Mouse (Mus musculus) CD8-positive naive resting alpha-beta T cell, adult 2 months (primary cell): ENCODE measurements around the gene Ubac1.

Source experiments
- DNase-seq, 2 experiments: peaks; one replicate each; pipeline ENCODE4 v3.0.0; 2022; ENCODE audit warnings: low read depth in 2 of 2, low spot score in 2 of 2

Ubac1 gene

DNA sequence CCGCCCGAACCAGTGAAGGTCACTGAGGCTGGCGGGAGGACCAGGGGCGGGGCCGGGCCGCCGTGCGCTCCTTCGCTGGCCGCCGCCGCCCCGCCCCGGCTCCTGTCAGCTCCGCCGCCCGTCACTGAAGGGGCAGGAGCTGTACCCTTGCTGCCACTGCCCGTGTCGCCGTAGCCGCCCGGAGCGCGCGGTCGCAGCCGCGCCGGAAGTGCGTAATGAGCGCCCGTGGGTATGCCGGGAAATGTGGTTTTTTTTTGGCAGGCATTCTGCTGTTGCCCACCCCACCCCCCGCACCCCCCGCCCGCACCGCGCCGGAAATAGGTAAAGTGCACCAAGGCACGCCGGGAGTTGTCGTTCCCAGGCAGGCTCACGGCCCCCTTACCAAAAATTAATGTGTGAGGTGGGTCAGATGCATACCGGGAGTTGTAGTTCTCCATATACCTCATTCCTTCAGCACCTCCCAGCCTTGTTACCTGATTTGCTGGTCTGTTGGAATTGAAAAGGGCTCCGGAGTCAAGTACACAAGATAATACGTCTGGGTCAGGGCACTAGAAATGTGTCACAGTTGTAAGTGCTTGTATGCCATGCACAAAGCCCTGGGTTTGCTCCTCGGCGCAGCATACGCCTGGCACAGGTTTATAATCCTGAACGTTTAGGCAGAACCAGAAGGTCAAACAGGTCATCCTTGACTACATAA is at the start of gene Ubac1:
Gene Ubac1 (minus strand): TSS at position 187 of the 697 bp plus-strand sequence.
- DNase-seq: peak; percentile 78 to 83

DNA sequence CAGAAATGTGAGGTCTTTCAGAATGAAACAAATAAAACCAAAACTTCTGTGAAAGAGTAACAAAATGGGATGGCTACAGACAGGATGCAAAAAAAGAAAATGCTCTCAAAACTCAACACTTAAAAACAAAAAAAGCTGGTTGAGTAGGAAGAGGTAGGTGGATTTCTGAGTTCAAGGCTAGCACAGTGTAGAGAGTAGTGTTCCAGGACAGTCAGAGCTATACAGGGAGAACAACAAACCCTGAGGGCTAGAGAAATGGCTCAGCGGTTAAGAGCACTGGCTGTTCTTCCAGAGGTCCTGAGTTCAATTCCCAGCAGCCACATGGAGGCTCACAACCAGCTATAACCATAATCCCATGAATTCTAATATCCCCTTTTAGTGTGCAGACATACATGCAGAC is 47.0 kb upstream of the Ubac1 start:
- DNase-seq: no peak

DNA sequence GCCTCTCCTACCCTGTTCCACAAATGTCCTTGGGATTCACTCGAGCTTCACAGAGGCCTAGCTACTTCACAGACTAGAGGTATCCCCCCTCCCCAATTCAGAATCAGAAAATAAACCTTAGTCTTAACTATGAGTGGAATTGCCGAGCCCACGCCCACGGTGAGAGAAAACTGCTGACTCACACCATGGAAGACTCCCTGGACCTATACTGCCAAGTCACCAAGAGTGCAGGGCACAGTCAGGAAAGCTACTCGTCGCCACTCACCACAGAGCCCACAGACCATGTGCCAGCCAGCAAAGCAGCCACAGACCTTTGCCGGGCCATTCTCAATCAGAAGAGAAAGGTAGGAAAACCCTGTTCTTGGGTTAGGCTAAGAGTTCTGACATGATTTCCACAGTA is 46.6 kb upstream of the Ubac1 start:
- DNase-seq: no peak

DNA sequence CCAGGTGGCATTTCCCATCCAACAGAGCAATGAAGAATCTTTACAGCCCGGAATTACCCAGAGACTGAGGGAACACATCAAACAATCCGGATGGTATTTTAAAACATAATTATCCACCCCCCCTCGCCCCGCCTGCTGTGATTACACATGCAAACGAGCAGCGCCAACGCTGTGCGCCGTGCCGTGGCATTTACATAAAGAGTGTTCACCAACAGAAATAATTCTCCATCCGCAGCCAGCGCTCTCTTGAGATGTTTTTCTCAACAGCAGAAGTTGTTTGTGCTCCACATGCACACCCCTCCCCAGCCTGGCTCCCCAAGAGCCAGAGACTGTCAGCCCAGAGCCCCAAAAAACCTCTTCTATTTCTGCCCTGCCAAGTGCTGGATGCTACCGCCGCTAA is 45.0 kb upstream of the Ubac1 start:
- no peak for DNase-seq

DNA sequence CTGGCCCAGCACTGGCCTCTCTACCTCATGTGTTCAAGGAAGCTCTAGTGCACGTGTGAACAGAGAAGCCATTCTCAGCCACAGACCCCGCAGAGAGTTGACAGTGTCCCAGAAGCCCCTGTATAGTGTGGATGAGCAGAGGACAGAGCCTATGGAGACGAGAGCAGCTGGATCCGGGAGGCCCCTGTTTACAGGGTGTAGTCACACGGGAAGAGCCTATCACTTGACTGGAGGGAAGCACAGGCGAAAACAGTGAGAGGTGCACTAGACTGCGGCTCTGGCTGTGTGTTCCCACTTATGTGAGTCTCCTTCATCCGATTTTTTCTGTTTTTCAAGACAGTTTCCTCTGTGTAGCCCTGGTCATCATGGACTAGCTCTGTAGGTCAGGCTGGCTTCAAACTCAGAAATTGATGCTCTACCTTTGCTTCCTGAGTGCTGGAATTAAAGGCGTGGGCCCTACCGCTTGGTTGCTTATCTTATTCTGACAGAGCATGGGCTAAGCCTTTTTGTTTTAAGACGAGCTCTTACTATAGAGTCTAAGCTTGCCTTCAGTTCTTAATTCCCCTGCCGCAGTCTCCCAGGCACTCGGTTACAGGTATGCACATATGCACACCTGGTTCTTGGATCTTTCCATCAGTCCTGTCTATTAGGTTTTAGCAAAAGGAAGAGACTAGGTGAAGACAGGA is 41.3 kb upstream of the Ubac1 start:
- no peak for DNase-seq

DNA sequence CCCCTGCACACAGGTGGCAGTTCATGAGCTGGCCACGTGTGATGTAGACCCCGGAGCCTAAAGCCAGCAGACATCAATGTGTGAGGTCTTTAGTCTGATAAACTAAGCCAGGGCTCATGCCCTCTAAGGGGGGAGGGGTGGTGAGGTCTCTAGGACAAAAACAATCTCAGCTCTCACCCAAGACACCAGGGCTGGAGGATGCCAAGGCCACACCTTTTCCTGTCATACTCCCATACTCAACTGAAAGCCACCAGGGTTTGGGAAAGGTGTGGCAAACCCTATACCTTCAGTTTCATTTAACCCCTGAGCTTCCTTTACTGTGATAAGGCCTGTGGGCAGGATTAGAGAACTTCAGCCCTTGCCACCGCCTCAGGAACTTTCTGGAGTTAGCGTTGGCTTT is 40.7 kb upstream of the Ubac1 start:
- DNase-seq: no peak

DNA sequence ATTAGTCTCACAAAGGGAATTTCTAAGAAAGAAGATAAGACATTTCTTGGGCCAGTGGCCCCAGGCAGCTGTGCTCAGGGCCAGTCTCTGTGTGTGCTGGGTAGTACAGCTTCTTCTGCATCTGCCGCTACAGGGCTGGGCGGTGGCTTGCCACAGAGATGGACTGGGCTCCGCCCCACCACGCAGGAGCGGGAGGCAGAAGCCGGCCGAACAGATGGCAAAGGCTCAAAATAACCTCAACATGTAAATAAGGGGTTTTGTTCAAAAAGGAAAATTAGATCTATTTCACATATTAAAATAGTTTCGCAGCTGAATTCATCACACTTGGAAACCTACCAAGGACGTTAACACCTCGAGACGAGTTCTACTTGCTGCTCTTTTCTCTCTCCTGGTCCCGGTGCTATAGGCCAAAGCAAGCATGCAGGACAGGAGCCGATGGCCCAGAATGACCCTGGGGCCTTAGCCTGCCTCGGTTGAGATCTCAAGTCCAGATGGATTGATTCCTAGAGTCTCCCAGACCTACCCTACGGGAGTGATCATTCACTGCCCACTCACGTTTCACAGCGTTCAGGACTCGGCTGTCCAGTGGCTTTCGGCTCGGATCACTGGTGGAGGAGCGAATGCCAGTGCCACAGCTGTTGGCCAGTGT is 39.6 kb upstream of the Ubac1 start:
- DNase-seq: no peak

DNA sequence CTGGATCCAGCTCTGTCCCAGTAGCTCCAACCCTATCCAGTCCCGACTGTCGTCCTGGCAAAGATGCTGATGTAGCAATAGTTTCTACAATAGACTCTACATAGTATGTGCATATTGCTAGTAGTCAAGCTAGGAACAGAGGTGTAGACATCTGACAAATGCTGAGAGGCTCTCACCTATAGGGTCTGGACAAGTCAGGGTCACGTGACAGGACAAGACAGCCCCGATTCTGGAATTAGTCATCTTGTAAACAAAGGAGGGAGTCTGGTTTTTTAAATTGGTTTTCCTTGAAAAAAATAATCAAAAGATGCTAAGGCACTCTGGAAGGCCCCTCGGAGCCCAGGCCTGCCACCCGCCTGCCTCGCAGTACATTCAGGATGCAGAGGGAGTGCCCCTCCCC is 35.5 kb upstream of the Ubac1 start:
- DNase-seq: no peak

DNA sequence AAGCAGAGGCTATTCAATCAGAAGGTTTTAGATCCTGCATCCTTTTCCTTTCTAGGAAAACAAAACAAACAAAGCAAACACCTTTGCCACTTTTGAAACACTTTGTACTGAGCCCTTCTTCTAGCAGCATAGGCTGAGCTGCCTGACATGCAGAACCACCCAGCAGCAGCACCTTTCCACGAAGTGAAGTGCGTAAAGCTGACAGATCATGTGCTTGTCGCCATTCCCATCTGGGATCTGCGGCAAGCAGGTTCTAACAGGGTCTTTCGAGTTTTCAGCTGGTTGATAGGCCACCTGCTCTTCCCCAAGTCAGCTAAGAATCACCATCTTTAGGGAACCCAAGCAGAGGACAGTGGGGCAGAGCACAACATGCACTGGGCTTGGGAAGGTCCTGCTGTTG is 34.7 kb upstream of the Ubac1 start:
- DNase-seq: no peak

DNA sequence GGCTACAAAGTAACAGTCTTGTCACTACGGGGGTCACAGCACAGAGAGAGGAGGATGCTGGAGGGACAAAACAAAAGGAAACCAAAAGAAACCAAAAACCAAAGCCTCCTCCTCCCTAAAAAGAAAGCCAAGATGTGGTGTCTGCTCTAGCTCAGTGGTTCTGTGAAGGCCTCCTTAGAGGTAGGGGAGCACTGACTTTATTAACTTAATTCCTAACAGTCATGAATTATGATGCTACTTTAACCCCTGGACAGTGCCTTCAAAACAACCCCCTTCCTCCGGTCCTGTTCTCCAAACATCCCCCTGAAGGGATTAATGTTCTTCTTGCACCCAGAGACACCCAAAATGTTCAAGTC is 34.2 kb upstream of the Ubac1 start:
- DNase-seq: peak in 1 of 2 experiments; percentile 6

DNA sequence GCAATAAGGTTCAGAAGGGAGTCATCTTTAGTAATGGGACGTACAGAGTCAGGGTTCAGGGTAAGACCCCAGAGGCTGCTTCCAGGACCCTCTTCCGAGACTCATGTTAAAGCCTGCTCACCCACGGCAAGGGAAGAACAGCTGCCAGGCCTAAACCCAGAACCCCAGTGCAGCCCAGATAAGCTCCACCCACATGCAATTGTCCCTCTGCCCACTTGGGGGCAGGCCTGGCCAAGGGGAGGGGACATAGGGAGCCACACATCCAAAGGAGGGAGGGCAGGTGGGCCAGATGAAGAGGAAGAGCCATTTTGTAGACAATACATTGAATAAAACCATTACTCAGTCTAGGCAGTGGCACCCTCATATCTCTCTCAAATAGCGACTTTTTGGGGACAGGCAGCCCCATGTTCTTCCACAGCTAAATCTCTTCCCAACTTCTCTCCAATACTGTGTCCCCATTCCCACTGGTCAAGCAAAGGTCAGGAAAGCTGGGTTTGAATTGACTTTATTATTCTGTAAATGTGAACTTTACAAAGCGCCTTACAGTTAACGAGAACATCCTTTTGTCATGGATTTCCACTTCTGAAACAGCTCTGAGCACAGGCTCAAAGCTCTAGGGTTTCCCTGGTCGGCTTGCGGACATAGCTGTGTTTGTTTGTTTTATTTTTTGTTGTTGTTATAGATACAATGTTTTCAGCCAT is 33.6 kb upstream of the Ubac1 start:
- peak; percentile 52 to 64 for DNase-seq

DNA sequence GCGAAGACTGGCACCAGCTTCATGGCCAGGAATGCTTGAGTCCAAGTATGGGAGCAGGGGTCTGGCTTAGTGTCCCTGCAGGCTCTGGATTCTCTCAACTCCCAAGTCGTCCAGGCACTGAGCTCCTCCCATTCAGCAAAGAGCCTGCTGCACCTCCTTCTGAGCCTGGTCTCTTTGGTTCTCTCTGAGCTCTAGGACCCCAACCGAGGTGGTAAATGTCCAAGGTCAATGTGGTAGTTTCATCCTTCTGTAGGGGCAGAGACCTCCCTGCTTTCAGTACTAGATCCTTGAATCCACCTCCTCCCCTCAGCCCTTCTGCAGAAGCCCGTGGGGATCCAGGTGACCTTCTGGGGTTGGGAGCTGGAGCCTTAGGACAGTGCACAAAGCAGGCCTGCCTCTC is 31.3 kb upstream of the Ubac1 start:
- DNase-seq: no peak

DNA sequence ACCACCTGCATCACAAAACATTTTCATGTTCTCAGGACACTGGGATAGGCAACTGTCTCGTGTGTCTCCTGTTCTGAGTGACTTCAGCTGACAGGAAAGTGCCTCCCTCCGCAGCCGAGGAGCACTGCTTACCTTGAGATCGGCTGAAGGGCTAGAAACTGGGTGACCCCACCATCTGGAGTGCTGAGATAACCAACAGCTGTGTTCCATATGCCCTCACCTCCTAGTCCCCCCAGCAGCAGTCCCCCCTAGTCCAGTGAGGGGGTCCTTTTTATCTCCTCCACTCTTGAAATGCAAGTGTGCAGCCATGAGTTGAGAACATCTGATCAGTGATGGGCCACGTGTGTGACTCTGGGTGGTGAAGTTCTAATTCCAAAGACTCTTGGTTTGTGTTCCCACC is 27.3 kb upstream of the Ubac1 start:
- DNase-seq: no peak

DNA sequence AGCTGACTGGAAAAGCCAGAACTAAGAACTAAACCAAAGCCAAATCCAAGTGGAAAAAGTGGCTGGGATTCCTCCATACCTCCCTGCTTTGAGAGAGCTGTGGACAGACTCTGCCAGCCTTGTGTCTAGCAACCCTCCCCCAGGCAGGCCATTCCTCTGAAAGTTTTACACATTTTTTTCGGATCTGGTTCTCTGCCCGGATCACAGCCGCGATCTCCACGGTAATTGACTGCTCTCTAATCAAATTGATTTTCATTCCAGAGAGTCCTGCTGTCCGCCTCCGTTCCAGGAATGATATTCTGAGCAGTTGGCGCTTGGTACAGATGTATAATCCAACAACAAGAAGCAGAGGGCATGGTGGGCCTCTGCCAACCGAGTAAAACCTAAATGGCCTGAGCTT is 22.7 kb upstream of the Ubac1 start:
- DNase-seq: no peak

DNA sequence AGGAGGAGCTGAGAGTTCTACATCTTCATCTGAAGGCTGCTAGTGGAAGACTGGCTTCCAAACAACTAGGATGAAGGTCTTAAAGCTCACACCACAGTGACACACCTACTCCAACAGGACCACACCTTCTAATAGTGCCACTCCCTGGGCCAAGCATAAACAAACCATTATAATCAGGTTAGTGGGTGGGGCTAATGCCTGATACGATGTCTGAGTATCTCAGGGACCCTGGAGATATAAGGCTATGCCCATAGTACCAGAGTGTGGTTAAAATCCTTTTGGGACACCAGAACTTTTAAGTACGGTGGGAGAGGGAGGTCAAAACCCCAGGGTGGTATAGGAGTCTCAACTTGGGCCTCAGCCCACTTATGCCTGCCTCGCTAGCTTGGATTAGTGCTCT is 21.1 kb upstream of the Ubac1 start:
- no peak for DNase-seq

DNA sequence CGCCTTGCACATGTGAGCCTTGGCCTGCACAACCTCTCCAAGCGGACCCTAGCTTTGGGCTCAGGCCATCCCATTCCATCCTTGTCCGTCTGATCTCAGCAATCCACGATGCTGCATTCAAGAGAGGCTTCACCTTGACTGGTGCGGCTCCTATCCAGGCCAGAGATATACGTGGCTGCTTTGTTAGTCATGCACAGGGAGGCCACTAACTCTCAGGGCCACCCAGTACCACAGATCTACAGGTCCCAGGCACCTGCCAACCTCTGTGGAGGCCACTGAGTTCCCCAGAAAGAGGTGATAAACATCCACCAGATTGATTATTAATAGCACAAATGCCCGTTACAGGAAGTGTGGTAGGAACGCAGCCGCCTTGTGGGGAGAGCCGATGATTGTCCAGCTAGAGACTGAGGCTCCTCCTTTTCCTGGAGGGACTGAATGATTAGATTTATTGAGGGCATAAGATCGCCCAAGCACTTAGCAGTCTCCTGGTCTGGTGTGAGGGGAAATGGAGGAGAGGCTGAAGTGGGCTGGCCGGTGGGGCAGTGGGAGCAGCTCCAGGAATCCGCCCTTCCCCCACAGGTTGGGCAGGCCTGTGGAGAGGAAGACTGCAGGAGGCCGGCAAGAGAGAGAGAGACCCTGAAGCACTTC is 19.7 kb upstream of the Ubac1 start:
- DNase-seq: no peak

DNA sequence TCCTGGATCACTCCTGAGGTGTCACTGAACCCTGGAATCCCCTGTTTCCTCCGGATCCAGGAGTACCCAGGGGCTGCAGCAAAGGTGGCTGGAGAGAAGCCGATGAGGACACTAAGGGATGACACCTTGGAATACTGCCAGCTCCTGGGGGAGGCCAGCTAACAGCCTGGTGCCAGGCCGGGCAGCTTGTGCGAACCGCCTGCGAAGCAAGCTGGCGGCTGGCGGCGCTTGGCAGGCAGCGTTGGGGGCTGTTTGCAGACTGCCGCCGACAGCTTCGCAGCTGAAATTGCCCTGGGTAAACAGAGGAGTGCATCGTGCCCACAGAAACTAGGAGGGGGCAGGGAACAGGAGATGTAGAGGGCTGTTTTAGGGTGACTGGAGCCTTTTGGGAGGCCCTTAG is 18.4 kb upstream of the Ubac1 start:
- DNase-seq: no peak

DNA sequence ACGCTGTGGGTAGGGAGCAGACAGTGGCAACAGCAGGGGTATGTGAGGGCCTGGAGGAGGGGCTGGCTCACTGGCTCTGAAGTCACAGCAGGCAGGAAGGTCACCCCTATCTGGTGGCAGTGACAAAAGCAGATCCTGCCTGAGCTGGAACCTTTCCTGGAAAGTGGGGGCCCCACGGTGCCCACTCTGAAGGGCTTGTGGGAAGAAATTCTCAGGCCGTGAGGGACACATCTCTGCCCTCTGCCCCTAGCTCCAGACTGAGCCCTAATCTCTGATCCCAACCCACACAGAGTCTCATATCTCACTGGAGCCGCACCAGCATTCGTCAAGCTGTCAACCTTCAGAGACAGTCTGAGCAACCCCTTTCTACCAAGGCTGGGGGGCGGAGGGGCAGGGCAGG is 15.8 kb upstream of the Ubac1 start:
- no peak for DNase-seq

DNA sequence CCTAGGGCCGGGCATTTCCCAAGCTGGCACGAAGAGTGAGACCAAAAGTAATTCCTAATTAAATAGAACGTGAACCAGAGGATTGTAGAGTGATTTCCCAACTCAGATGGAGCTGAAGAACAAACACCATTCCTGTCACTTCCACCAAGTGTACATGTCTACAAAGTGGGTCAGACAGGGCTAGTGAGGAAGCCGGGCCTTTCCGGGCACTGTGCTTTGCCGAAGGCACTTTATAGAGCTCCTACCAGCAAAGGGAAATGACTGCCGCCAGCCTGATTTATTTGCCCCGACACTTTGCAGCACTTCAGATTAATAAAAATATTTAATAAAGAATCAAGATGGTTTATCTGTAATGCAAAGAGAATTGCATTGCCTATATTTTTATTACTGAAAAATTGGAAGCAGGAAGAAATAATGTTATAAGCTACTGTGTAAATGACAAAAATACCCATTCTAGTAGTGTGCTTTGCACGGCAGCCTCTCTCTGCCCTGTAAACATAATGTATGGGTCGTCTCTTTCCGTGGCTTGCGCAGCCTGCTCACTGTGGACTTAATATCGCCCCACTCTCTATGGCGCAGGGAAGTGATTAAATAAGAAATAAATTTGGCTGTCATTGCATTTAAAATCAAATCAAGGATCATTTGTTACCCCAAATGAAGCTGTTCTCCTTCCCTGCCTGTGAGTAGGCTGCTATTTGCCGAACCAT is 12.9 kb upstream of the Ubac1 start:
- DNase-seq: no peak

DNA sequence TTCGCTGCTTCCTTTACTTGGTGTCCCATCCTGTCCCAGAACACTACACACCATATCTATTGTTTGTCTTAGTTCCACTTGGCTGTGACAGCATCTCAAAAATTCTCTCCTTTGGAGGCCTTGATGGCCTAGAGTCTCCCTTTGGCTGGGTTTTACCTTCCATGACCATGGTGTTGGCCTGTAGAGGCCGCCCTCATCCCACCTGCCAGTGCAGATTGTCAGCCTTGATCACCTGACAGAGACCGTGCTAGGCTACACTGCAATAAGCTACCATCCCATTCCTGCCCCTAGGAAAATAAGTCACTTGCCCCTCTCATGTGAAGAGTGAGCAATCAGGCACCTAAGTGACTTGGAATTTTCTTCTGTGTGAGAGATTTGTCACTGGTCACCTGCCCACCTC is 8.7 kb upstream of the Ubac1 start:
- DNase-seq: no peak
